Mouse (Mus musculus): ENCODE measurements around the gene Nenf. TPM values are rescaled to one million over a fixed set of nuclear protein-coding genes. Genes with fewer than 3 reads are reported as not detected.

Nenf gene
- polyA plus RNA-seq, 1 experiment from 2014 or later: 94.3 TPM

DNA sequence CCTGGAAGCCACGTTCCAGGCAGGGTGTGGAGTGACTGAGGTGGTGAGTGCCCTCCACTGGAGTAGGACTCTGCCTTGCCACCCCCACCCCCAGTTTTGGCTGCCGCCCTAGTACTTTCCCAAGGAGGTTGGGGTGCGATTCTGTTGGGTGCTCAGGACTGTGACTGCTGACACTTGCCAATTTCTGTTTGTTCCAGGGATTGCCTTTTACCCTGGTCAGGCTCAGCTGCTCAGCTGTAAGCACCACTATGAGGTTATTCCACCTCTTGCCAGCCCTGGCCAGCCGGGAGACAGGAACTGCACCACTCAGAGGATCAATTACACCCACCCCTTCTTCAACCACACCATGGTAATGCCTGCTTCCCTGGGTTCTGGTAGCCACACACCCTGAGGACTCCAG lies 22.5 kb upstream of the Nenf start:
- H3K36me3 ChIP-seq: peaks cover 32% of the 10 kb centered on the region
- 93% methylated on average over 4 of the region's 4 CpGs for WGBS
- no peaks in the 10 kb centered on the region for H3K4me1 ChIP-seq (replicated peaks)
- ATAC-seq: no peak
- H3K4me3 ChIP-seq (replicated peaks): no peak overlapping the region
- no peak overlapping the region for H3K9ac ChIP-seq
- H3K27me3 ChIP-seq (replicated peaks): no peaks in the 10 kb centered on the region
- H3K4me2 ChIP-seq (replicated peaks): no peak overlapping the region
- no peaks in the 10 kb centered on the region for H3K9me3 ChIP-seq
- no peak overlapping the region for H3K27ac ChIP-seq

DNA sequence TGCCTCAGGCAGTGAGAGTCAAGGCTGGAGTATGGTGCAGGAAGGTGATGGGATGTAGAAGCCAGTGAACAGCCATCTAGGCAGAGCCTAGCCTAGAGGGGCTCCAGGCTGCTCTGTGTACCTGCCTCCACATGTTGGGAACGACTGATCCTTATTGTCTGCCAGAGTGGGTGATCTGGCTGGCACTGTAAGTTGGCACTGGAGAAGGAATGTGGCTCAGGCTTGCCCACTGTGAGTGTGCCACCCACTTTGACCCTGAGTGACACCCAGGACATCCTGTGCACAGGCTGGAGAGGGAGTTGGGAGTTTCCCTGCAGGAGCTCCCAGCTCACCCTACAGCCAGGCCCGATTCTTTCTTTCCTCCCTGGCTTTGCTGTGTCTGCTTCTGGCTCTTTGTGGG lies 21.9 kb upstream of the Nenf start:
- Histone ChIP-seq H3K27me3 (replicated peaks) (no peaks in the 10 kb centered on the region), H3K4me1 (replicated peaks) (no peaks in the 10 kb centered on the region)

DNA sequence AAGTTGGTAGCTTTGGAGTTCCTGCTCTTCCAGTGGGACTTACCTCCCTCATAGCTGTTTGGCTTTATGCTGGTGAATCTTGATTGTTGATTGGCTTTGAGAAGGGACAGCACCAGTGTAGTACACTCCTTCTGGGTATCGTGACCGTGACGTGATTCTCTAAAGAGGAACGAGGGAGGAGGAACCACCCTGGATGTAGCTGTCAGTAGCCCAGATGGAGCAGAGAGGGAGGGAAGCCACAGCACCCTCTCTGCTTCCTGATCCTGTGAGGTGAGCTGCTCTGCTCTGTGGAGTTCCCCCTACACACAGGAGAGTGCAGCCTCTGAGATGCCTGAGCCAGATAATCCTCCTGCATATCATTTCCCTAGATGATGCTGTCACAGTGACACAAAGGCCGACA lies 16.5 kb upstream of the Nenf start:
- no peak overlapping the region for H3K4me2 ChIP-seq (replicated peaks)
- no peak overlapping the region for H3K4me3 ChIP-seq (replicated peaks)
- H3K9ac ChIP-seq: no peak overlapping the region
- no peaks in the 10 kb centered on the region for H3K4me1 ChIP-seq (replicated peaks)
- H3K27me3 ChIP-seq (replicated peaks): no peaks in the 10 kb centered on the region
- no peaks in the 10 kb centered on the region for H3K9me3 ChIP-seq
- H3K36me3 ChIP-seq: peaks cover 15% of the 10 kb centered on the region; the same call in 1 of the 2 replicates
- ATAC-seq: no peak
- WGBS: 81% methylated on average over 5 of the region's 5 CpGs
- no peak overlapping the region for H3K27ac ChIP-seq

More for the DNA sequence above, 21.9 kb upstream of the Nenf start:
- WGBS: 83% methylated on average over 2 of the region's 2 CpGs
- Histone ChIP-seq H3K36me3 (peaks cover 30% of the 10 kb centered on the region), H3K4me2 (replicated peaks) (no peak overlapping the region), H3K9me3 (no peaks in the 10 kb centered on the region), H3K4me3 (replicated peaks) (no peak overlapping the region), H3K27ac (no peak overlapping the region), H3K9ac (no peak overlapping the region)
- no peak for ATAC-seq

DNA sequence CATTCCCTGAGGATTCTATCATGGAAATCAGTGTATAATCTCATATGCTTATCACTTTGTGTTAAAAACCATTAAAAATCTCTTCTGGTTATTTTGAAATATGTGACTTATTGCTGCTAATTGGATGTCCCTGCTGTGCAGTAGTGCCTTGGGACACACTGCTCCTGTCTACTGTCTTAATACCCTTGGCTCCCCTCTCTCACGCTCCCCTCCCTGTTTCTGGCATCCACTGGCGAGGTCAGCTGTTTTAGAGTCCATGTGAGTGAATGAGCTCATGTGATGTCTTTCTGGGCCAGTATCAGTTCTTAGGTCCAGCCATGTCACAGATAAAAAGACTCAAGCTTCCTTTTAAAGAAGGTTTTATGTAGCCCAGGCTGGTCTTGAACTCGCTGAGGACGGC lies 12.4 kb upstream of the Nenf start:
- 93% methylated on average over 4 of the region's 4 CpGs for WGBS
- no peak for ATAC-seq

DNA sequence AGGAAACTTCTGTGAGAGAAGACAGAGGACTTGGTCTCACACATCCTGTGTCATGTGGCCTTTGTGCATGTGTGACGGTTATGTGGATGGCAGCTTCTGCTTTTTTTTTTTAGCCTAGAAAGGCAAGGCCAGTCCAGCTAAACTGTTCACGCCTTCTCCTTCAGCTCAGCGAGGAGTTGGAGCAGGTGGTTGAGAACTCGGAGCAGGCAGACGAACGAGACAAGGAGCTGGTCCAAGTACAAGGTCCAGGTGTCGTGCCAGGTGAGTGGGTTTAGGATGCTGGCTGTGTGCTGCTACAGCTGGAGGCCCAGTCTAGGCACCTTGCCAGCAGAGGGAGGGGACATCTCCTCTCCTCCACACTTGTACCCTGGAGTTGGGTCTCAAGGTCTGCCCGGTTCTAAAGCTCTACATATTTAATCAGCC lies 10.0 kb upstream of the Nenf start:
- Histone ChIP-seq H3K4me1 (replicated peaks) (peaks cover 23% of the 10 kb centered on the region), H3K9ac (no peak overlapping the region), H3K4me2 (replicated peaks) (peak overlapping the region; percentile 94), H3K36me3 (no peaks in the 10 kb centered on the region), H3K4me3 (replicated peaks) (no peak overlapping the region), H3K9me3 (no peaks in the 10 kb centered on the region), H3K27ac (peak overlapping the region; percentile 48; the same call in 1 of the 2 replicates), H3K27me3 (replicated peaks) (no peaks in the 10 kb centered on the region)
- peak; percentile 55 for ATAC-seq
- WGBS: 58% methylated on average over 8 of the region's 8 CpGs

More for the DNA sequence above, 12.4 kb upstream of the Nenf start:
- H3K4me2 ChIP-seq (replicated peaks): no peak overlapping the region
- peaks cover 22% of the 10 kb centered on the region for H3K4me1 ChIP-seq (replicated peaks)
- H3K9me3 ChIP-seq: no peaks in the 10 kb centered on the region
- no peak overlapping the region for H3K9ac ChIP-seq
- no peak overlapping the region for H3K27ac ChIP-seq
- H3K36me3 ChIP-seq: 0 out of 2 replicates have a peak, but pooled peaks cover 3% of the 10 kb centered on the region
- no peak overlapping the region for H3K4me3 ChIP-seq (replicated peaks)
- no peaks in the 10 kb centered on the region for H3K27me3 ChIP-seq (replicated peaks)

DNA sequence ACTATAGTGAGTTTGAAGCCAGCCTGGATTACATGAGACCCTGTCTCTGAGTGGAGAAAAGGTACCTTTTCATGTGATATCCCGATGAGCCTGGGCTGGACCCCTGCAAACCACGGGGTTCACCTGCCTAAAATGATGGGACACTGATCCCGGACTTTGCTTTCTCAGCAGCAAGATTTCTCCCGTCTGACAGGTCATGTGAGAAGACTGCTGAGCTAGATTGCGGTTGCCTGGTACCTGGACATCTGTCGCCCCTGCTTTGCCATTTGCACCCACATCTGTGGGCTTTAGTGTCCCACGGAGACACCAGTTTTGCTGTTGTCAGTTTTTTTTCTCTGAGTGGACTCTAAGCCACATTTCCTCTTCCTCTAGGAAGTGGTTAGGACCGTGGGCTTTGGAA lies 9.3 kb upstream of the Nenf start:
- peak overlapping the region; percentile 94 for H3K4me2 ChIP-seq (replicated peaks)
- no peaks in the 10 kb centered on the region for H3K9me3 ChIP-seq
- peaks cover 23% of the 10 kb centered on the region for H3K4me1 ChIP-seq (replicated peaks)
- no peak overlapping the region for H3K27ac ChIP-seq
- H3K4me3 ChIP-seq (replicated peaks): no peak overlapping the region
- WGBS: 79% methylated on average over 8 of the region's 8 CpGs
- no peak overlapping the region for H3K9ac ChIP-seq
- H3K36me3 ChIP-seq: no peaks in the 10 kb centered on the region
- no peak for ATAC-seq
- no peaks in the 10 kb centered on the region for H3K27me3 ChIP-seq (replicated peaks)

DNA sequence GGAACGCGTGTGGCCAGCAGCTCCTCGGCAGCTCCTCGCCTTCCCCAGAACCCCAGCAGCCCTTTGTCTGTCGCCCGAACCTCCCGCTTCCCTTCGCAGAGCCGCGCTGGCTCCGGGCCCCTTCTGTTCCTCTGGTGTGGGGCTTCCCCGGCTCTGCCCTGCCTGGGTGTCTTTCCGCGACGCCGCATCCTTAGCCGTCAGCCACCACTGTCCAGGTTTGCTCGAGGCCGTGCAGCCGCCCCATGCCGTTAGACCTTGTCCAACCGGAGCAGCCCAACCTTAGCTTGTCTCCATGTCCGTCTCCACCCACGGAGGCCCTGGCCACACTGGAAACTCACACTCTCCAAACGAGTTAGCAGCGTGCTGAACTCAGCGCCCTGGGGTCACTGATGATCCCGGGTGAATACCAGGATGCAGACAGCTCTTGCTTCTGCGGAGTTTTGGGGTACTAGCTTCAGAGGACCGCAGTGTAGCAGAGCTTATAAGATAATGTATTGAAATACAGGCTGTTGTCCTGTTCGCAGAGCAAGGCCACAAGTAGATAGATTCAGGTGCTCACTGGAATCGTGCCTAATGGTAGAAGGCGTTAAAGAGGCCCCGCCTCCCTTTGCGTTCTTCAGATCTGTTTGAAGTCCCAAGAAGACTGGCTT lies 8.4 kb upstream of the Nenf start:
- Histone ChIP-seq H3K36me3 (no peaks in the 10 kb centered on the region), H3K27me3 (replicated peaks) (no peaks in the 10 kb centered on the region), H3K27ac (peak overlapping the region; percentile 64), H3K4me2 (replicated peaks) (peak overlapping the region; percentile 94), H3K9me3 (no peaks in the 10 kb centered on the region), H3K4me3 (replicated peaks) (peak overlapping the region; percentile 65), H3K9ac (peak overlapping the region; percentile 84), H3K4me1 (replicated peaks) (peaks cover 23% of the 10 kb centered on the region)
- WGBS: under 1% methylated on average over 35 of the region's 35 CpGs
- ATAC-seq: peak; percentile 74

DNA sequence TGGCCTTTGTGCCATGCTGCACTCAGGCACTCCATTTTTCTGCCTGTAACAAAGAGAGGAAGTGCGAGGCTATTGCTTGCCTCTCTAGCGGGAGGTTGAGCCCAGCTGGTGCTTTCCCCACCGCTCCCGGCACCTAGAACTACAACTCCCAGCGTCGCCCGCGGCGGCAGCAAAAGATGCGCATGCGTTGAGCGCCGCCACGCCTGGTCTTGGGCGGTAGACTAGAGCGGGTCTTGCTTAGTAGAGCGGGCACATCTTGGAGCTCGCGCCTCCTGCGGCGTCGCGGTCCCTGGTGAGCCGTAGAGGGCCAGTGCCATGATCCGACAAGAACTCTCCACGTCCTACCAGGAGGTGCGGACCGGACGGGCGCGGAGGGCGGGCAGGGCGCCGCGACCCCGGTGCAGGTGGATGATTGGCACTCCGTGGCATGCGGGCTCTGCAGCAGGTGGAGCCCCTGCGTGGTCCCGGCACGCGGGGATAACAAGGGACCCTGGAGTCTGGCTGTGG lies 7.8 kb upstream of the Nenf start, which contains the start of gene Tmem206:
Tmem206 (plus strand) TSS at position 187 of the 507 bp plus-strand sequence.
- peak within 1 kb of the TSS; percentile 64 for H3K27ac ChIP-seq
- no peaks in the 10 kb centered on the region for H3K27me3 ChIP-seq (replicated peaks)
- peak within 1 kb of the TSS; percentile 84 for H3K9ac ChIP-seq
- peak within 1 kb of the TSS; percentile 94 for H3K4me2 ChIP-seq (replicated peaks)
- under 1% methylated on average over 42 of the region's 42 CpGs for WGBS
- no peaks in the 10 kb centered on the region for H3K9me3 ChIP-seq
- peak within 1 kb of the TSS; percentile 65 for H3K4me3 ChIP-seq (replicated peaks)
- peaks cover 23% of the 10 kb centered on the region for H3K4me1 ChIP-seq (replicated peaks)
- H3K36me3 ChIP-seq: no peaks in the 10 kb centered on the region
- peak; percentile 95 for ATAC-seq

DNA sequence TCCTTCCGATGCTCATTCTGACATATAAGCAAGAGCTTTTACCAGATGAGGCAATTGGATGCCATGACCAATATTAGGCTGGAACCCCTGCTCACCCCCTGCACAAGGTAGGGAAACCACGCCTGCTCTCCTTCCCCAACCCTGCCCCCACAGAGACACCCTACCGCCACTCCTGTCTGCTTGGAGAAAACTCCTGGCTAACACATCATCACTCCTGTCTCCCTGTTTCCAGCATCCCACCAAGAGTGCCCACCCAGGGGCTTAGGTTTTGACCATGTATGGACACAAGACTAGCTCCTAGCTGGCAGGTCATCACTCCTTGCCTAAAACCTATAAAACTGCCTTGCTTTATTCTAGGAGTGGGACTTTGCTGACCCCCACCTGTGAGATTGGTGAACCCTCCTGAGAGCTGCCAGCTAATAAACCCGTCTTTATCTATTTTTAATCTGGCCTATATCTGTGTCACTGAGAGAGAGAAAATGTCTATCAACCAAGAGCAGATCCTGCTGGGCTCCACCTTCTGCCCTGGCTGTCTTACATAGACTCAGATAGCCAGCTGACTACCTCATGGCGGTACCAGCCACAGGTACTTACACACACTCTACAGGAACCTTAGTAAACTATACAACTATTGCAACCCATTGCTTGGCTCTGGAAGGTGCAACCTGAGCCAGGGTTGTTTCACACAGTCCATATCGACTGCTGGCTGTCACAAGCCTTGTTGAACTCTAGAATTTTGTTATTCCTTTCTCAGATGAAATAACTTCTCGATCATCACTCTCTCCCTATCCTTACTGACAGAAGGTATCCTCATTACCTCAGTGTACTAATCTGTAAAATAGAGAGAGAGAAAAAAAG lies 7.0 kb upstream of the Nenf start:
- peak overlapping the region; percentile 94 for H3K4me2 ChIP-seq (replicated peaks)
- no peaks in the 10 kb centered on the region for H3K36me3 ChIP-seq
- H3K4me3 ChIP-seq (replicated peaks): no peak overlapping the region
- 79% methylated on average over 7 of the region's 7 CpGs for WGBS
- H3K9me3 ChIP-seq: no peaks in the 10 kb centered on the region
- peaks cover 23% of the 10 kb centered on the region for H3K4me1 ChIP-seq (replicated peaks)
- no peak overlapping the region for H3K27ac ChIP-seq
- H3K27me3 ChIP-seq (replicated peaks): no peaks in the 10 kb centered on the region
- H3K9ac ChIP-seq: no peak overlapping the region
- ATAC-seq: peak; percentile 6; the same call in 1 of the 2 replicates

DNA sequence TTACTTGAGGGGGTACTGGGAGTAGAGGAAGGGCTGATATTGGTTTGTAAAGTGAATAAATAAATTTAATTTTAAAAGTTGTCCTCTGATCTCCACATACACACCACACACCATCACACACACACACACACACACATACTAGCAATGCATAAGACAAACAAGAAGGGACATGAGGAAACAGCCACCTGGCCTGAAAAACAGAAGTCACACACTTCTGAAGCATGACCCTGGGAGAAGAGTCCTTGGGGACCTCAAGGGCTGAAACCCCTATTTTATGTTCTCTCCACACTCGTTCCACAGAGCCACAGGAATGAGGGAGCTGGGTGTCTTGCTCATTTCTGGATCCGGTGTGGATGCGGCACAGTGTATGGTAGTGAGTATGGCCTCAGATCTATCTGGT lies 5.4 kb upstream of the Nenf start:
- no peaks in the 10 kb centered on the region for H3K36me3 ChIP-seq
- H3K4me3 ChIP-seq (replicated peaks): no peak overlapping the region
- WGBS: 84% methylated on average over 3 of the region's 3 CpGs
- H3K9me3 ChIP-seq: no peaks in the 10 kb centered on the region
- H3K4me2 ChIP-seq (replicated peaks): no peak overlapping the region
- no peak overlapping the region for H3K27ac ChIP-seq
- no peak overlapping the region for H3K9ac ChIP-seq
- ATAC-seq: no peak
- H3K4me1 ChIP-seq (replicated peaks): peaks cover 22% of the 10 kb centered on the region
- H3K27me3 ChIP-seq (replicated peaks): no peaks in the 10 kb centered on the region

DNA sequence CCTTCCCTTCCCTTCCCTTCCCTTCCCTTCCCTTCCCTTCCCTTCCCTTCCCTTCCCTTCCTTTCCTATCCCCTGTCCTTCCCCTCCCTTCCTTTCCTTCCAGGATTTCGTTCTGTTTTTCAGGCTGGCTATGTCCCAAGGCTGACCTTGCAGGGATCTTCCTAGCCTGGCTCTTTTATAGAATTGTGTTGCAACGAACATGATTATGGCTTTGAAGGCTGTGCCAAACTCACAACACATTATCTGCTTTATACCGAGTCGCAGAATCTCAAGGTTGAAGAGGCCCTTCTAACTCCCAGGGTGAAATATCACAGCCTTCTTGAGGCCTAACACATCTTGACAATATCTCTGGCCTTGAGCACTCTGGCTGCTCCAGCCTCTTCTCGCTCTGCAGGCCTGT lies 692 bp upstream of the Nenf start:
- no peaks in the 10 kb centered on the region; the same call in 1 of the 2 replicates for H3K4me1 ChIP-seq (replicated peaks)
- no peaks in the 10 kb centered on the region for H3K27me3 ChIP-seq (replicated peaks)
- no peaks in the 10 kb centered on the region for H3K36me3 ChIP-seq
- no peak overlapping the region for H3K9ac ChIP-seq
- ATAC-seq: no peak
- 46% methylated on average over 5 of the region's 5 CpGs for WGBS
- no peak overlapping the region for H3K4me2 ChIP-seq (replicated peaks)
- peak overlapping the region; percentile 29; the same call in 1 of the 2 replicates for H3K27ac ChIP-seq
- no peak overlapping the region for H3K4me3 ChIP-seq (replicated peaks)
- H3K9me3 ChIP-seq: no peaks in the 10 kb centered on the region

DNA sequence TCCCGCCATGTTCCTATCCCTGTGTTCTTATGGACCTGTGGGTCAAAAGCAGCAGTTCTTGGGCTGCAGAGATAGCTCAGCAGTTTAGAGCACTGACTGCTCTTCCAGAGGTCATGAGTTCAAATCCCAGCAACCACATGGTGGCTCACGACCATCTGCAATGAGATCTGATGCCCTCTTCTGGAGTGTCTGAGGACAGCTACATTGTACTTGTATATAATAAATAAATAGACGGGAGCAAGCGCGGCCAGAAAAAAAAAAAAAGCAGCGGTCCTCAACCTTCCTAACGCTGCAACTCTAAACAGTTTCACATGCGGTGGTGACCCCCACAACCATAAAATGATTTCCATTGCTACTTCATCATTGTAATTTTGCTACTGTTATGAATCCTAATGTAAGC lies 1.2 kb downstream of the Nenf start:
- no peak overlapping the region for H3K27ac ChIP-seq

More for the DNA sequence above, 1.2 kb downstream of the Nenf start:
- H3K4me1 ChIP-seq (replicated peaks): no peaks in the 10 kb centered on the region; the same call in 1 of the 2 replicates
- WGBS: 71% methylated on average over 8 of the region's 8 CpGs
- no peaks in the 10 kb centered on the region for H3K27me3 ChIP-seq (replicated peaks)
- peak overlapping the region; percentile 89 for H3K4me2 ChIP-seq (replicated peaks)
- no peaks in the 10 kb centered on the region for H3K36me3 ChIP-seq
- ATAC-seq: no peak
- H3K9ac ChIP-seq: 0 out of 2 replicates have a peak overlapping the region, but pooled peaks have one; percentile 88
- peak overlapping the region; percentile 80 for H3K4me3 ChIP-seq (replicated peaks)
- no peaks in the 10 kb centered on the region for H3K9me3 ChIP-seq

All from intestine, embryonic 15.5 days (tissue).